Mouse (Mus musculus): ENCODE measurements around the gene Fmnl2. TPM values are rescaled to one million over a fixed set of nuclear protein-coding genes. Genes with fewer than 3 reads are reported as not detected.

The Fmnl2 gene
- polyA plus RNA-seq, 1 experiment from 2014 or later: 17.1 TPM

- Histone ChIP-seq H3K27ac (no peak overlapping the region), H3K9ac (no peak overlapping the region), H3K4me2 (no peak overlapping the region), H3K9me3 (replicated peaks) (no peaks in the 10 kb centered on the region), H3K4me3 (no peak overlapping the region), H3K27me3 (no peaks in the 10 kb centered on the region), H3K4me1 (peaks cover 39% of the 10 kb centered on the region), H3K36me3 (ENCODE audit: poor library complexity, severe bottlenecking) (no peaks in the 10 kb centered on the region)
- ATAC-seq: no peak
- 84% methylated on average over 3 of the region's 3 CpGs for WGBS
Observed at GRCm38 (mm10) chr2:52896995-52897394, 39.3 kb downstream of the Fmnl2 start.

- H3K4me2 ChIP-seq: no peak overlapping the region
- no peaks in the 10 kb centered on the region for H3K36me3 ChIP-seq (ENCODE audit: poor library complexity, severe bottlenecking)
- H3K4me1 ChIP-seq: peaks cover 45% of the 10 kb centered on the region
- no peaks in the 10 kb centered on the region for H3K27me3 ChIP-seq
- no peak overlapping the region for H3K4me3 ChIP-seq
- no peaks in the 10 kb centered on the region for H3K9me3 ChIP-seq (replicated peaks)
- ATAC-seq: no peak
- H3K27ac ChIP-seq: no peak overlapping the region
- no peak overlapping the region for H3K9ac ChIP-seq
- 95% methylated on average over 4 of the region's 4 CpGs for WGBS
Observed at GRCm38 (mm10) chr2:52900780-52901179, 43.1 kb downstream of the Fmnl2 start.

DNA sequence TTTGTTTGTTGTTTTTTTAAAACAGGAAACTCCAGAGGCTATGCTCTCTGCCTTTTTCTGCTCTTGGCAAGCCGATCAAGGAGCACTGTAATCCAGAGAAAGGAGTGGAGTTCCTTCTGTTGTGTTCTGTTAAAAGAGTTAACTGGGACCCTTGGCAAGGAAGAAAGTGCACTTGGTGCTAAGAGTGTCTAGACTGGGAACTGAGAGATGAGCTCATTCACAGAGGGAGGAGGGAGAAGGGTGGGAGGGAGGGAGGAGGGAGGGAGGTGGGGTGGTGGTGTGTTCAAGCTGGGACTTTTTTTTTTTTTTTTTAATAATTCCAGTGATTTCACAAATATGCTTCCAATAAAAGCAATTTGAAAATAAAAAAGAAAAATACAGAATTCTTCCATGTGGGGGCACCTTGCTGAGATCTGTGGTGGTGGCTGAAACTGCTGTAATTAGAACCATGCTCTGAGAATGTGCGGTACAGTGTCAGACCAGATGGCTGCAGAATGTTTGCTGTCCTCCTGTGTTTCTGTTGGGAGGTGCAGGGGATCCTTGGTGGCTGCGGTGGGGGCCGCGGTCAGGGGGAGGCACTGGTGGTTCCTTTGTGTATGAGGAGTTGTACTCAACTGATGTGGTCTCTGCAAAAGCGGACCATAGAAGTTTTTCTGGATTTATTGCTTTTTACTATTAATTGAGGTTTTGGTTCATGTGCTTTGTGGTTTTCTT, 43.8 kb downstream of the Fmnl2 start:
- Histone ChIP-seq H3K4me1 (peaks cover 40% of the 10 kb centered on the region), H3K9ac (no peak overlapping the region), H3K9me3 (replicated peaks) (no peaks in the 10 kb centered on the region), H3K4me3 (no peak overlapping the region), H3K27me3 (no peaks in the 10 kb centered on the region), H3K27ac (no peak overlapping the region), H3K4me2 (no peak overlapping the region), H3K36me3 (ENCODE audit: poor library complexity, severe bottlenecking) (no peaks in the 10 kb centered on the region)
- WGBS: 79% methylated on average over 6 of the region's 6 CpGs
- ATAC-seq: peak; percentile 52

- Histone ChIP-seq H3K4me3 (no peak overlapping the region), H3K9ac (no peak overlapping the region), H3K4me2 (no peak overlapping the region), H3K27me3 (no peaks in the 10 kb centered on the region), H3K36me3 (ENCODE audit: poor library complexity, severe bottlenecking) (no peaks in the 10 kb centered on the region), H3K4me1 (peaks cover 32% of the 10 kb centered on the region), H3K27ac (no peak overlapping the region; the same call in 1 of the 2 replicates), H3K9me3 (replicated peaks) (no peaks in the 10 kb centered on the region)
- no peak for ATAC-seq
- 68% methylated on average over 3 of the region's 3 CpGs for WGBS
Observed at GRCm38 (mm10) chr2:52902456-52902855, 44.8 kb downstream of the Fmnl2 start.

DNA sequence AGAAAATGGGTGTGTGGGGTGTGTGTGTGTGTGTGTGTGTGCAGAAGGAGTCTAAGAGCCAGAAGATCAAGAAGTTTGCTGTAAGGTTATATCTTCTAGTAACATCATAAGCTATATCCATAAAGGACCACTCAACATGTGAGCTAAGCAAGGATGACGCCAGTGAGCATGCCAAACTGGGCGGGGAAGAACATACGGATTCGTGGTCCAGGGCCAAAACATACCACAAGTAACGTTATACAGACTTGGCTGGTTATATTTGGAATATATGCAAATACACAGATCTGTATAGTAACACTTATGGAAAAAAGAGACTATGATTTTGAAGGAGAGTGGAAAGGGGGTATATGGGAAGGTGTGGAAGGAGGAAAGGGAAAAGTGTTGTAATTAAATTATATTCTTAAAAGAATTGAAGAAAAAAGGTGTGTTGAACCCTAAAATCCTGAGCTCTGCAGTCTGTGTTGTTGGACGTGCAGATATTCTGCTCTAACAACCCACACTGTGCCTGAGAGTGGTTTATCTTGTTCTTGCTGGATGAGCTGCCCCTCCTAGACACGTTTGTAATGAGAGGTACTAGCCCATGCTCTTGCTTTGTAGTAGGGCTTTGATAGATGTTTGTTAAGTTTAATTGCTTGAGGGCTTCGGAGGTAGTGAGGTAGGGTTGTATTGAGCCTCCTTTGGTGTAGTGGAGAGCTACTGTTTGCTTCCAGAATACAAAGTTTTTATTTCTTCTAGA, 45.7 kb downstream of the Fmnl2 start:
- WGBS: 75% methylated on average over 8 of the region's 8 CpGs
- H3K36me3 ChIP-seq (ENCODE audit: poor library complexity, severe bottlenecking): no peaks in the 10 kb centered on the region
- peak; percentile 53; the same call in 1 of the 2 replicates for ATAC-seq
- H3K9ac ChIP-seq: no peak overlapping the region
- H3K4me1 ChIP-seq: peaks cover 30% of the 10 kb centered on the region
- no peak overlapping the region for H3K4me3 ChIP-seq
- H3K27me3 ChIP-seq: no peaks in the 10 kb centered on the region
- H3K9me3 ChIP-seq (replicated peaks): no peaks in the 10 kb centered on the region
- H3K4me2 ChIP-seq: no peak overlapping the region
- no peak overlapping the region for H3K27ac ChIP-seq

DNA sequence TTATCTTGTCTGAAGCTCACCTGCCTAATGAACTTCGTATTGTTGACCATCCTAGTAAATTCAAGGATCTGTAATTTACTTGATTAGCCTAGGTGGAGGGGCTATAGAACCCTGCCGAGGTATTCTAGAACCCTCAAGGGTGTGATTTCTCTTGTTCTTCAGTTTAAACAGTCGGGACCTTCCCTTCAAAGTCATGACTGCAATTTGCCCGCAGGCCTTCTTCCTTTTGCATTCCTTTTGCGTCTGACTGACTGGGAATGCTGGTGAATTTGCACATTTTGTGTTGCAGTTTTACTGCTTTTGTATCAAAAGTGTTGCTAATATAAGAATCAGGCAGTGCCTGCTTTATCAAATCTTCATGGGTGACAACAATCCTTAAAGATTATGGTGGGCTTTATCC, 46.9 kb downstream of the Fmnl2 start:
- H3K27ac ChIP-seq: no peak overlapping the region
- no peak for ATAC-seq
- whole genome bisulfite sequencing: 83% methylated on average over 5 of the region's 5 CpGs
- H3K9ac ChIP-seq: no peak overlapping the region
- no peaks in the 10 kb centered on the region for H3K36me3 ChIP-seq (ENCODE audit: poor library complexity, severe bottlenecking)
- H3K9me3 ChIP-seq (replicated peaks): no peaks in the 10 kb centered on the region
- H3K4me3 ChIP-seq: no peak overlapping the region
- H3K4me1 ChIP-seq: peaks cover 24% of the 10 kb centered on the region
- no peak overlapping the region for H3K4me2 ChIP-seq
- H3K27me3 ChIP-seq: no peaks in the 10 kb centered on the region

GRCm38 (mm10) chr2:52913311-52913710, 55.7 kb downstream of the Fmnl2 start:
- H3K4me3 ChIP-seq: no peak overlapping the region
- H3K9ac ChIP-seq: no peak overlapping the region
- H3K36me3 ChIP-seq (ENCODE audit: poor library complexity, severe bottlenecking): no peaks in the 10 kb centered on the region
- ATAC-seq: no peak
- 19% methylated on average over 2 of the region's 2 CpGs for WGBS
- H3K4me1 ChIP-seq: peaks cover 12% of the 10 kb centered on the region
- no peak overlapping the region for H3K4me2 ChIP-seq
- no peak overlapping the region for H3K27ac ChIP-seq
- H3K9me3 ChIP-seq (replicated peaks): no peaks in the 10 kb centered on the region
- no peaks in the 10 kb centered on the region for H3K27me3 ChIP-seq

- WGBS: 16% methylated on average over 5 of the region's 5 CpGs
- ATAC-seq: no peak
- no peak overlapping the region for H3K27ac ChIP-seq
Observed at GRCm38 (mm10) chr2:52913746-52914145, 56.1 kb downstream of the Fmnl2 start.

GRCm38 (mm10) chr2:52915536-52915935, 57.9 kb downstream of the Fmnl2 start:
- H3K27ac ChIP-seq: no peak overlapping the region
- no peak overlapping the region for H3K9ac ChIP-seq
- H3K27me3 ChIP-seq: no peaks in the 10 kb centered on the region
- peaks cover 24% of the 10 kb centered on the region for H3K4me1 ChIP-seq
- no peak overlapping the region for H3K4me2 ChIP-seq
- H3K4me3 ChIP-seq: no peak overlapping the region
- no peak for ATAC-seq
- 82% methylated on average over 5 of the region's 5 CpGs for WGBS
- H3K36me3 ChIP-seq (ENCODE audit: poor library complexity, severe bottlenecking): no peaks in the 10 kb centered on the region
- no peaks in the 10 kb centered on the region for H3K9me3 ChIP-seq (replicated peaks)

More at GRCm38 (mm10) chr2:52913746-52914145, 56.1 kb downstream of the Fmnl2 start:
- no peaks in the 10 kb centered on the region for H3K27me3 ChIP-seq
- H3K9me3 ChIP-seq (replicated peaks): no peaks in the 10 kb centered on the region
- H3K4me3 ChIP-seq: no peak overlapping the region
- H3K4me2 ChIP-seq: no peak overlapping the region
- no peak overlapping the region for H3K9ac ChIP-seq
- peaks cover 14% of the 10 kb centered on the region for H3K4me1 ChIP-seq
- no peaks in the 10 kb centered on the region for H3K36me3 ChIP-seq (ENCODE audit: poor library complexity, severe bottlenecking)

GRCm38 (mm10) chr2:52918094-52918493, 60.4 kb downstream of the Fmnl2 start:
- H3K4me2 ChIP-seq: no peak overlapping the region
- H3K36me3 ChIP-seq (ENCODE audit: poor library complexity, severe bottlenecking): no peaks in the 10 kb centered on the region
- H3K27me3 ChIP-seq: no peaks in the 10 kb centered on the region
- H3K27ac ChIP-seq: no peak overlapping the region
- WGBS: 89% methylated on average over 5 of the region's 5 CpGs
- no peaks in the 10 kb centered on the region for H3K9me3 ChIP-seq (replicated peaks)
- no peak overlapping the region for H3K4me3 ChIP-seq
- H3K9ac ChIP-seq: no peak overlapping the region
- no peak for ATAC-seq
- H3K4me1 ChIP-seq: peaks cover 26% of the 10 kb centered on the region

- no peaks in the 10 kb centered on the region for H3K27me3 ChIP-seq
- no peaks in the 10 kb centered on the region for H3K36me3 ChIP-seq (ENCODE audit: poor library complexity, severe bottlenecking)
- H3K9ac ChIP-seq: no peak overlapping the region
- H3K27ac ChIP-seq: peak overlapping the region; percentile 22; the same call in 1 of the 2 replicates
- WGBS: 74% methylated on average over 5 of the region's 5 CpGs
- no peaks in the 10 kb centered on the region for H3K9me3 ChIP-seq (replicated peaks)
- no peak overlapping the region for H3K4me3 ChIP-seq
- ATAC-seq: peak; percentile 50; the same call in 1 of the 2 replicates
- no peak overlapping the region for H3K4me2 ChIP-seq
- H3K4me1 ChIP-seq: peaks cover 17% of the 10 kb centered on the region; the same call in 1 of the 2 replicates
Observed at GRCm38 (mm10) chr2:52920701-52921435, 63.2 kb downstream of the Fmnl2 start.

GRCm38 (mm10) chr2:52925062-52925461, 67.4 kb downstream of the Fmnl2 start:
- no peak overlapping the region for H3K4me2 ChIP-seq
- WGBS: 96% methylated on average over 3 of the region's 3 CpGs
- H3K4me3 ChIP-seq: no peak overlapping the region
- H3K36me3 ChIP-seq (ENCODE audit: poor library complexity, severe bottlenecking): no peaks in the 10 kb centered on the region
- no peak overlapping the region for H3K27ac ChIP-seq
- no peaks in the 10 kb centered on the region for H3K27me3 ChIP-seq
- ATAC-seq: no peak
- no peak overlapping the region for H3K9ac ChIP-seq
- peaks cover 33% of the 10 kb centered on the region for H3K4me1 ChIP-seq
- no peaks in the 10 kb centered on the region for H3K9me3 ChIP-seq (replicated peaks)

Data from forebrain, embryonic 13.5 days (tissue).